Mouse (Mus musculus) C3H10T1/2 (cell line): ENCODE data around the gene Vmn1r235. TPM values are rescaled to one million over a fixed set of nuclear protein-coding genes. Genes with fewer than 3 reads are reported as not detected.

ENCODE experiments used
- polyA plus RNA-seq, 2 experiments: library from polyadenylated mRNA; unstranded; fragments of >200 nt; fragmentation: generic; extraction: Trizol; gene quantifications; one replicate each; pipeline ENCODE4 v1.2.1; 2012; ENCODE audit warnings: missing spikeins in 2 of 2

The Vmn1r235 gene
- not detected for polyA plus RNA-seq

DNA sequence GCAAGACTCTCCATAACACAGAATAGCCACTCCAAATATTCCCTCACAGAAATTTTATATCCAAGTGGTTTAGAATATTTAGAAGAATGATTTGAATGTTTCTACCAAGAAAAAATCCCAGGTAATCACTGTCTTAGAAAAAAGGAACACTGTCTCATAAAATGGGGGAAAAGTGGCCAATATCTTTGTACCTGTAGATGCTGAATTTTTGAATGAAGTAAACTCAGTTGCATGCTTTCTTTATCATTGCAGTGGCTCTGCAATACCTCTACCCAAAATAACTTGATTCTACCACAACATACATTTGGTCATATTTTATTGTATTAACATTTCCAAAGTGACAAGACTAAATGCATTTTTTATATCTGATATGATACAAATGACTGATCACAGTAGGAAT is at the start of gene Vmn1r235:
TSS of gene Vmn1r235 (plus strand) at position 301 of the 400 bp plus-strand sequence.

DNA sequence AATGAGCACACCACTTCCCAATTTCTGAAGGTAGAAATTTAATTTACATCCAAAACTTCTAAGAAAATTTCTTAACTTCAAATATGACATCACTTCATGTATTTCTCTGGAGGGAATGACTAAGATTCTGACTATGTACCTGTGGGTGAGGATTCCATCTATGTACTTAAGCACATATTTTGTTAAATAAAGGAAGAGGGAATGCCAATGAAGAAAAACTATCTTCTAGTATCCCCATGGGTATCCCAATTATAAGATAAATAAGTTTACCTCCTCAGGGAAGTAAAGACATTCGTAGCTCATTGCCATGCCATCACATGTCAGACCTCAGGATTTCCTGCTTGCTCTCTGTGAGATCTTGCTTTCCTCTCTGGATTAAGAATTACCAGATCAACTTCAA is 30.4 kb upstream of the Vmn1r235 start, which contains the start of gene Vmn1r234:
TSS of gene Vmn1r234 (plus strand) at position 301 of the 400 bp plus-strand sequence.

DNA sequence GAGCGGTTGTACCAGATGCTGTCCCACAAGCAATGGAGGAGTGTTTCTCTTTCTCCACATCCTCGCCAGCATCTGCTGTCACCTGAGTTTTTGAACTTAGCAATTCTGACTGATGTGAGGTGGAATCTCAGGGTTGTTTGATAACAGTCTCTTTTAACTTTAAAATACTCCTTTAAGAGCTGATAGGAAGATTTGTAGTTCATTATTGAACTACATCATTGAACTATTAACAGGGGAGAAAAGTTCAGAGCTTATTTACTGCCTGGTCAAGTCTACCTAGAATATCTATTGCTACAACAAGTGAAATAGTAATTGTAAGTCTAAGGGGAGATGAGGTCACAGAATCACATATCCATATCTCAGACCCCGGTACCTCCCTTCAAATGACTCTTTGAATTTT is 26.4 kb downstream of the Vmn1r235 start, which contains the start of gene Vmn1r236:
TSS of gene Vmn1r236 (plus strand) at position 301 of the 400 bp plus-strand sequence.

DNA sequence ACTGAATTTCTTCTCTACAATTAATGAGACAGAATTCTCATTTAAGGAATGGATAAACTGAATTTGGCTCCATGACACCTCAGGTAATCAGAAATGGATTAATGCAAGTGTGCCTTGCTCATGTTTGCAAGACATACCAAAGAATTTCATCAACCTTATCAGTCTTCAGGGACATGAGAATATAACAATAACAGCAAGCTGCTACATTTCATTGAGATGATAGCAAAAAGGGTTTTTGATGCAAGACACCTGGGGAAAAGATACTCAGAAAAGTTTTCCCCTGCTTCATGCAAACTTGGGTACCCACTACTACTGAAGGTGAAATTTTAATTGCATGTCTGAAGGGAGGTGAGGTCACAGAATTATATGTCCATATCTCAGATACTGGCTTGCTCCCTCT is 55.4 kb downstream of the Vmn1r235 start, which contains the start of gene Vmn1r237:
TSS of gene Vmn1r237 (plus strand) at position 301 of the 400 bp plus-strand sequence.

Other genes with a start within 250 kb of the Vmn1r235 start
- 1 to 10 TPM in 1 of 2 experiments, under 1 TPM in 1; 0.44 to 3.1 TPM for gene Zfp160, start 247.5 kb upstream of the Vmn1r235 start, polyA plus RNA-seq
- gene Vmn1r234, start 30.3 kb upstream of the Vmn1r235 start, polyA plus RNA-seq: not detected
- gene Vmn1r236, start 26.5 kb downstream of the Vmn1r235 start, polyA plus RNA-seq: not detected
- not detected for gene Vmn1r237, start 55.5 kb downstream of the Vmn1r235 start, polyA plus RNA-seq
- under 1 TPM; 0.02 to 0.52 TPM for gene Zfp677, start 127.3 kb downstream of the Vmn1r235 start, polyA plus RNA-seq
- gene Zfp54, start 166.8 kb downstream of the Vmn1r235 start, polyA plus RNA-seq: under 1 TPM; 0.04 to 0.77 TPM
- gene Zfp51, start 194.0 kb downstream of the Vmn1r235 start, polyA plus RNA-seq: under 1 TPM; 0.04 to 0.90 TPM
- 1 to 10 TPM in 1 of 2 experiments, under 1 TPM in 1; 0.42 to 1.3 TPM for gene Zfp53, start 232.6 kb downstream of the Vmn1r235 start, polyA plus RNA-seq